Mouse (Mus musculus) embryonic facial prominence, embryonic 14.5 days (tissue): Measurements from ENCODE around the gene Ifna7. TPM values are rescaled to one million over a fixed set of nuclear protein-coding genes. Genes with fewer than 3 reads are reported as not detected.
"Not testable (repeated sequence)": the region's sequence is repeated elsewhere in the genome, so short reads cannot be mapped to it uniquely, and the experiment has no call there.

ENCODE experiments used
- ATAC-seq: fragments of 200-750 bp; cut with Nextera tagmentation; 2 replicates; pipeline ENCODE4 v1.8.0; 2017; ENCODE audit warnings: low read depth, moderate number of reproducible peaks, moderate TSS enrichment
- DNase-seq: peaks from one replicate; pipeline ENCODE4 v3.0.0-alpha.2; 2015; ENCODE audit warnings: low spot score
- H3K27ac ChIP-seq: fragments of 300-500 bp; sonication (generic); replicated peaks from 2 replicates; pipeline ENCODE4 v1.5.1; 2014; ENCODE audit warnings: low read depth, mild to moderate bottlenecking, low read length, moderate library complexity
- H3K27me3 ChIP-seq: fragments of 300-500 bp; sonication (generic); replicated peaks from 2 replicates; pipeline ENCODE4 v1.6.1; 2014; ENCODE audit warnings: low read length; ENCODE audit not compliant: control insufficient read depth, insufficient read depth
- H3K36me3 ChIP-seq: fragments of 300-500 bp; sonication (generic); 2 replicates; pipeline ENCODE4 v1.6.1; 2014; ENCODE audit warnings: low read length, mixed read lengths; ENCODE audit not compliant: control insufficient read depth, insufficient read depth
- H3K4me1 ChIP-seq: fragments of 300-500 bp; sonication (generic); 2 replicates; pipeline ENCODE4 v1.6.1; 2014; ENCODE audit warnings: antibody characterized with exemption, low read length; ENCODE audit not compliant: control insufficient read depth, insufficient read depth
- H3K4me2 ChIP-seq: fragments of 300-500 bp; sonication (generic); 2 replicates; pipeline ENCODE4 v1.6.1; 2014; ENCODE audit warnings: low read depth, mild to moderate bottlenecking, low read length, moderate library complexity, mixed read lengths
- H3K4me3 ChIP-seq: fragments of 300-500 bp; sonication (generic); 2 replicates; pipeline ENCODE4 v1.5.1; 2014; ENCODE audit warnings: low read depth, mild to moderate bottlenecking, low read length
- H3K9ac ChIP-seq: fragments of 300-500 bp; sonication (generic); 2 replicates; pipeline ENCODE4 v1.6.1; 2014; ENCODE audit warnings: low read depth, mild to moderate bottlenecking, low read length, moderate library complexity, mixed read lengths
- H3K9me3 ChIP-seq: fragments of 300-500 bp; sonication (generic); 2 replicates; pipeline ENCODE4 v1.6.1; 2016; ENCODE audit warnings: low read length; ENCODE audit not compliant: control insufficient read depth
- WGBS: fragments of 180-500 bp; shearing (Covaris S2); extraction: QIAGEN DNeasy Blood & Tissue Kit; methylation state at CpG from one replicate; pipeline ENCODE4 v1.1.7; 2014; 5-methylcytosine and 5-hydroxymethylcytosine counted together
- polyA plus RNA-seq: library from polyadenylated mRNA; unstranded; fragments of >200 nt; fragmentation: Nextera tagmentation; extraction: Ambion mirVana; gene quantifications from 2 replicates; pipeline ENCODE4 v1.2.1, GENCODE M21; 2014

Ifna7 gene
- polyA plus RNA-seq, 1 experiment from 2014 or later, result not detected

GRCm38 (mm10) chr4:88791250-88791649 is 24.8 kb upstream of the Ifna7 start, which contains the start of gene Gm13278:
Gene Gm13278, plus strand, starts transcription at chr4:88791550.
- H3K4me2 ChIP-seq, H3K36me3 ChIP-seq, H3K9me3 ChIP-seq, H3K27ac ChIP-seq, DNase-seq, ATAC-seq, H3K9ac ChIP-seq, H3K27me3 ChIP-seq, H3K4me3 ChIP-seq, H3K4me1 ChIP-seq: not testable (repeated sequence)
- no CpG with 5 or more reads among the region's 28 CpGs for WGBS

DNA sequence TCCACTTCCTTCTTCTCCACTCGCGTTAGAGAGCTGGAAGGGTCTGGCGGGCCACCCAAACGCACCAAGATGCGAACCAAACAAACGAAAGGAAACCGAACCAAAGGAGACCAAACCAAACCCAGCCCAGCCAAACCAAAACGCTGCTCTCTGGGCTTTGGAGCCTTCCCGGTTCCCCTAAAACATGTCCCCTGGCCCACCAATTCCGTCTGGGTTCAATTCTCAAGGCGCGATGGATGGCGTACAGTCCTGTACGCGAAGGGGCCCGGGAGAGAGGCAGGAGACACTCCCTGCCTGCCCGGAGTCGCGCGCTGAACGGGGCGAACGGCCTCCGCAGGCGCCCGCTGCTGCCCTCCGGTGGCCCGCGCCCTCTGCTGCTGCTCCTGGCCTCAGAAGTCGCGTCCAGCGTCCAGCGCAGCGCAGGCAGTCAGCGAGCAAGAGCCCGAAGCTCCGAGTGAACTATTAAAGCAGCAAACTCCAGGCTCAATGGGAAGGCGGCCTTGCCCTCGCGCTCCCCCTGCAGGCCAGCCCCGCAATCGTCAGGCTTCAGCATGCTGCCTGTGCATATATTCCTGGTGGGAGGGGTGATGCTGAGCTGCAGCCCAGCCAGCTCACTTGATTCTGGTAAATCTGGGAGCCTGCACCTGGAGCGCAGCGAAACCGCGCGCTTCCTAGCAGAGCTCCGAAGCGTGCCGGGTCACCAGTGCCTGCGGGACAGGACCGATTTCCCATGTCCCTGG is 21.9 kb upstream of the Ifna7 start, which contains the start of gene Gm13275:
Gene Gm13275, plus strand, starts transcription at position 552 of the 740 bp plus-strand sequence.
- H3K4me2 ChIP-seq, ATAC-seq, H3K27ac ChIP-seq, H3K9me3 ChIP-seq, H3K4me1 ChIP-seq, H3K27me3 ChIP-seq, H3K36me3 ChIP-seq, H3K9ac ChIP-seq, DNase-seq, H3K4me3 ChIP-seq: not testable (repeated sequence)
- WGBS, result no CpG with 5 or more reads among the region's 52 CpGs

GRCm38 (mm10) chr4:88797097-88797496 is 18.9 kb upstream of the Ifna7 start, which contains the start of gene Gm13279:
Gene Gm13279, plus strand, starts transcription at chr4:88797397.
- no CpG with 5 or more reads among the region's 28 CpGs for WGBS
- H3K9me3 ChIP-seq, ATAC-seq, H3K4me2 ChIP-seq, H3K9ac ChIP-seq, H3K4me3 ChIP-seq, H3K4me1 ChIP-seq, H3K27ac ChIP-seq, DNase-seq, H3K27me3 ChIP-seq, H3K36me3 ChIP-seq: not testable (repeated sequence)

DNA sequence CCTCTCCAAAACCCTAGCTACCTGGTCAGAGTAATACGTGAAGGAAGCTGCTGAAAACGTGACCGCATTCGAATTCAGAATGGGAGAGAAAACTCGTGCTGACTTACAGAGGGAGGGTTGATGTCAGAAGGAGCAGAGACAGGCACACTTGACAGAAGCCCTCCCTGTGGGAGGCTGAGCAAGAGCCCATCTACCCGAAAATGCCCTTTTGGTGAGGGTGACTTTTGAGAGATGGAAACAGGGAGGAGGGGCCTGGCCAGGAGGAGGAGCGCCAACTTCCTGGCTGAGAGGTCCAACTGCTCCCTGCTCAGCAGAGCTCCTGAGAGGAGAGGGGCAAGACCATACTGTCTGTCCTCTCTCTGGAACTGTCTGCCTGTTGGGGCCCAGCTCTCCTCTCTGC is 16.7 kb upstream of the Ifna7 start, which contains the start of gene Gm13285:
Gene Gm13285, plus strand, starts transcription at position 301 of the 400 bp plus-strand sequence.
- H3K4me2 ChIP-seq, H3K4me1 ChIP-seq, H3K27ac ChIP-seq, H3K27me3 ChIP-seq, ATAC-seq, H3K36me3 ChIP-seq, H3K9ac ChIP-seq, DNase-seq, H3K4me3 ChIP-seq, H3K9me3 ChIP-seq: not testable (repeated sequence)
- 0% methylated on average over 2 of the region's 7 CpGs for WGBS

GRCm38 (mm10) chr4:88802954-88803353 is 13.1 kb upstream of the Ifna7 start, which contains the start of gene Gm13287:
Gene Gm13287, plus strand, starts transcription at chr4:88803254.
- no CpG with 5 or more reads among the region's 29 CpGs for WGBS
- not testable (repeated sequence) for H3K9ac ChIP-seq, H3K27ac ChIP-seq, H3K27me3 ChIP-seq, H3K4me3 ChIP-seq, DNase-seq, H3K4me1 ChIP-seq, ATAC-seq, H3K4me2 ChIP-seq, H3K36me3 ChIP-seq, H3K9me3 ChIP-seq

GRCm38 (mm10) chr4:88805231-88805630 is 10.8 kb upstream of the Ifna7 start, which contains the start of gene Gm13288:
Gene Gm13288, plus strand, starts transcription at chr4:88805531.
- H3K4me1 ChIP-seq, H3K27ac ChIP-seq, ATAC-seq, H3K9me3 ChIP-seq, DNase-seq, H3K36me3 ChIP-seq, H3K9ac ChIP-seq, H3K27me3 ChIP-seq: not testable (repeated sequence)
- no CpG with 5 or more reads among the region's 8 CpGs for WGBS
- Histone ChIP-seq H3K4me2 (peak within 1 kb of the TSS; percentile 32; the same call in 1 of the 2 replicates), H3K4me3 (peak within 1 kb of the TSS; percentile 20; the same call in 1 of the 2 replicates)

DNA sequence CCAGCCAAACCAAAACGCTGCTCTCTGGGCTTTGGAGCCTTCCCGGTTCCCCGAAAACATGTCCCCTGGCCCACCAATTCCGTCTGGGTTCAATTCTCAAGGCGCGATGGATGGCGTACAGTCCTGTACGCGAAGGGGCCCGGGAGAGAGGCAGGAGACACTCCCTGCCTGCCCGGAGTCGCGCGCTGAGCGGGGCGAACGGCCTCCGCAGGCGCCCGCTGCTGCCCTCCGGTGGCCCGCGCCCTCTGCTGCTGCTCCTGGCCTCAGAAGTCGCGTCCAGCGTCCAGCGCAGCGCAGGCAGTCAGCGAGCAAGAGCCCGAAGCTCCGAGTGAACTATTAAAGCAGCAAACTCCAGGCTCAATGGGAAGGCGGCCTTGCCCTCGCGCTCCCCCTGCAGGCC is 10.3 kb upstream of the Ifna7 start:
- H3K27me3 ChIP-seq, result not testable (repeated sequence)

DNA sequence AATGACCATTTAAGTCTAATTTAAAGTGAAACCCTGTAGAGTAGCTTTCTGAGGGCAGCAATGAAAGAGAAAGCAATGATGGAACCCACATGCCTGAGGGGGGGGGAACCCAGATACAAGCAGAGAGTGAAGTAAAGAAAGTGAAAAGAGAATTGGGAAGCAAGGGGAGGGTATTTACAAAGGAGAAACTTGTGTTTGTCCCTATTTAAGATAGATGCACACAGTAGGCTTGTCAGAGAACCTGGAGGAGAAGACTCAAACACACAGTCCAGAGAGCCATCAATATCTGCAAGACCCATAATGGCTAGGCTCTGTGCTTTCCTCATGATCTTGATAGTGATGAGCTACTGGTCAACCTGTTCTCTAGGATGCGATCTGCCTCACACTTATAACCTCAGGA is 3.6 kb downstream of the Ifna7 start, which contains the start of gene Ifna11:
Gene Ifna11, plus strand, starts transcription at position 301 of the 400 bp plus-strand sequence.
- Histone ChIP-seq H3K9ac (no peak within 1 kb of the TSS), H3K36me3 (no peaks in the 10 kb centered on the region), H3K4me1 (no peaks in the 10 kb centered on the region), H3K4me2 (no peak within 1 kb of the TSS), H3K9me3 (no peaks in the 10 kb centered on the region), H3K27me3 (no peaks in the 10 kb centered on the region), H3K4me3 (no peak within 1 kb of the TSS), H3K27ac (no peak within 1 kb of the TSS)
- 71% methylated on average over 1 of the region's 1 CpGs for WGBS
- DNase-seq (no peak), ATAC-seq (no peak)

More for the DNA sequence above, 10.3 kb upstream of the Ifna7 start:
- peak overlapping the region; percentile 32; the same call in 1 of the 2 replicates for H3K4me2 ChIP-seq
- H3K4me3 ChIP-seq, result peak overlapping the region; percentile 20; the same call in 1 of the 2 replicates
- not testable (repeated sequence) for H3K9me3 ChIP-seq, ATAC-seq, H3K27ac ChIP-seq, H3K4me1 ChIP-seq, H3K36me3 ChIP-seq, DNase-seq, H3K9ac ChIP-seq
- no CpG with 5 or more reads among the region's 34 CpGs for WGBS
